Mouse (Mus musculus): ENCODE measurements around the gene Phyhipl.

DNA sequence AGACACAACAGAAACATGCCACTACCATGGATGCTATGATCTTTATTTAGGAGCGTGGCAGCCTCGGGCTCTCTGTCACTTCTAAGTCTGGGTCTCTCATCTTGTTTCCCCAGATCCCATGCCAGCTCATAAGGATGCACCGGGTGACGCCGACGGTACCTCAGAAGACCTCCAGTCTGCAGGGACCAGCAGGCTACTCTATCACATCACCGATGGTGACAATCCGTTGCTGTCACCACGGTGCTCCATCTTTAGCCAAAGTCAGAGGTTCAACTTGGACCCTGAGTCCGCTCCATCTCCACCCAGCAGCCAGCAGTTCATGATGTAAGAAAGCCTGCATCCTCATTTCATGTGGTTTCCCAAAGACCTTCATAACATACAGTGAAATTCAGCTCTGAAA lies 121.2 kb downstream of the Phyhipl start:
- TF ChIP-seq CTCF (IDR thresholded peaks at IDR 0.05; ENCODE audit: borderline replicate concordance, control insufficient read depth, extremely low read depth, insufficient read depth, low read length, poor library complexity) (no peak), POLR2A (IDR thresholded peaks at IDR 0.05; ENCODE audit: control insufficient read depth, extremely low read depth, insufficient read depth, low read length, poor library complexity) (no peak)

Measured in thymus, adult 2 months (tissue).